Mouse (Mus musculus): Measurements from ENCODE around the gene Olfr417. TPM values are rescaled to one million over a fixed set of nuclear protein-coding genes. Genes with fewer than 3 reads are reported as not detected.
"Not testable (repeated sequence)": the region's sequence is repeated elsewhere in the genome, so short reads cannot be mapped to it uniquely, and the experiment has no call there.

Olfr417 gene
- not detected for total RNA-seq (2021)
- long read RNA-seq, experiment 1, result 0 reads
- long read RNA-seq, experiment 2, result 0 reads

GRCm38 (mm10) chr1:174364882-174365451 is at the start of gene Olfr417:
Gene Olfr417, plus strand, starts transcription at chr1:174365122.
- intact Hi-C loops (cut with DNase I; ENCODE audit: low total_unique reads), result no loop called here
- DNase-seq, result no peak

GRCm38 (mm10) chr1:174317308-174317707 is 47.6 kb upstream of the Olfr417 start:
- intact Hi-C loops (cut with DNase I; ENCODE audit: low total_unique reads), result loop anchor here (5.0 kb wide), 1 partner anchor 1025 kb away; no protein-coding TSS in a partner anchor
- DNase-seq, result no peak

- intact Hi-C loops (cut with DNase I; ENCODE audit: low total_unique reads), result no loop called here
- DNase-seq, result no peak
Measured at GRCm38 (mm10) chr1:174330218-174330617, 34.7 kb upstream of the Olfr417 start, which contains the start of gene Mptx1. Gene Mptx1, plus strand, starts transcription at chr1:174330518.

- DNase-seq; intact Hi-C loops (cut with DNase I; ENCODE audit: low total_unique reads): not testable (repeated sequence)
Measured at GRCm38 (mm10) chr1:174353636-174354035, 11.3 kb upstream of the Olfr417 start.

GRCm38 (mm10) chr1:174354640-174355039 is 10.3 kb upstream of the Olfr417 start:
- intact Hi-C loops (cut with DNase I; ENCODE audit: low total_unique reads), result no loop called here
- DNase-seq, result no peak

- intact Hi-C loops (cut with DNase I; ENCODE audit: low total_unique reads), result no loop called here
- no peak for DNase-seq
Measured at GRCm38 (mm10) chr1:174373799-174374198, 8.9 kb downstream of the Olfr417 start.

GRCm38 (mm10) chr1:174390746-174391145 is 25.8 kb downstream of the Olfr417 start, which contains the start of gene Olfr248:
Gene Olfr248, plus strand, starts transcription at chr1:174391046.
- intact Hi-C loops (cut with DNase I; ENCODE audit: low total_unique reads), result no loop called here
- DNase-seq, result no peak

GRCm38 (mm10) chr1:174422959-174423358 is 58.0 kb downstream of the Olfr417 start:
- intact Hi-C loops (cut with DNase I; ENCODE audit: low total_unique reads), result no loop called here
- no peak for DNase-seq

GRCm38 (mm10) chr1:174423764-174424163 is 58.8 kb downstream of the Olfr417 start, which contains the start of gene Olfr414:
Gene Olfr414, plus strand, starts transcription at chr1:174424064.
- intact Hi-C loops (cut with DNase I; ENCODE audit: low total_unique reads), result no loop called here
- no peak for DNase-seq

Other genes with a start within 250 kb of the Olfr417 start
- not detected for gene Olfr231, start 244.0 kb upstream of the Olfr417 start, total RNA-seq (2021)
- not detected for gene Olfr424, start 233.6 kb upstream of the Olfr417 start, total RNA-seq (2021)
- not detected for gene Olfr420, start 209.5 kb upstream of the Olfr417 start, total RNA-seq (2021)
- gene Spta1, start 192.3 kb upstream of the Olfr417 start, total RNA-seq (2021), result under 1 TPM; 0.33 to 0.35 TPM
- gene Olfr419, start 113.1 kb upstream of the Olfr417 start, total RNA-seq (2021), result not detected
- not detected for gene Mptx1, start 34.6 kb upstream of the Olfr417 start, total RNA-seq (2021)
- not detected for gene Olfr248, start 25.9 kb downstream of the Olfr417 start, total RNA-seq (2021)
- gene Olfr414, start 58.9 kb downstream of the Olfr417 start, total RNA-seq (2021), result not detected
- gene Olfr220, start 77.0 kb downstream of the Olfr417 start, total RNA-seq (2021), result not detected
- gene Fmn2, start 136.7 kb downstream of the Olfr417 start, total RNA-seq (2021), result under 1 TPM; 0.29 to 0.98 TPM

Data from gastrocnemius, postnatal 14 days (tissue).